Mouse (Mus musculus): ENCODE data around the gene Lamtor2. TPM values are rescaled to one million over a fixed set of nuclear protein-coding genes. Genes with fewer than 3 reads are reported as not detected.

Gene Lamtor2
- total RNA-seq, 2 experiments from 2014 or later = 90.8 to 95.9 TPM

- DNase-seq (ENCODE audit: low spot score) = no peak
Measured at GRCm38 (mm10) chr3:88569093-88569492, 16.2 kb upstream of the Lamtor2 start.

GRCm38 (mm10) chr3:88568615-88569014 lies 15.7 kb upstream of the Lamtor2 start:
- no peak for DNase-seq (ENCODE audit: low spot score)

GRCm38 (mm10) chr3:88567892-88568291 lies 15.0 kb upstream of the Lamtor2 start:
- peak; percentile 24 for DNase-seq (ENCODE audit: low spot score)

- peak; percentile 16 for DNase-seq (ENCODE audit: low spot score)
Measured at GRCm38 (mm10) chr3:88566536-88567061, 13.7 kb upstream of the Lamtor2 start.

GRCm38 (mm10) chr3:88566116-88566515 lies 13.2 kb upstream of the Lamtor2 start:
- peak; percentile 41 for DNase-seq (ENCODE audit: low spot score)

- DNase-seq (ENCODE audit: low spot score) = peak; percentile 39
Measured at GRCm38 (mm10) chr3:88563966-88564365, 11.1 kb upstream of the Lamtor2 start.

- no peak for DNase-seq (ENCODE audit: low spot score)
Measured at GRCm38 (mm10) chr3:88563442-88563841, 10.6 kb upstream of the Lamtor2 start.

GRCm38 (mm10) chr3:88561989-88562388 lies 9.1 kb upstream of the Lamtor2 start:
- no peak for DNase-seq (ENCODE audit: low spot score)

GRCm38 (mm10) chr3:88559596-88559995 lies 6.7 kb upstream of the Lamtor2 start:
- DNase-seq (ENCODE audit: low spot score) = no peak

GRCm38 (mm10) chr3:88556616-88557015 lies 3.7 kb upstream of the Lamtor2 start:
- DNase-seq (ENCODE audit: low spot score) = no peak

- DNase-seq (ENCODE audit: low spot score) = no peak
Measured at GRCm38 (mm10) chr3:88555731-88556130, 2.9 kb upstream of the Lamtor2 start.

- DNase-seq (ENCODE audit: low spot score) = no peak
Measured at GRCm38 (mm10) chr3:88555069-88555605, 2.3 kb upstream of the Lamtor2 start.

GRCm38 (mm10) chr3:88553880-88554586 lies 1.2 kb upstream of the Lamtor2 start:
- DNase-seq (ENCODE audit: low spot score) = peak; percentile 40

- peak; percentile 93 for DNase-seq (ENCODE audit: low spot score)
Measured at GRCm38 (mm10) chr3:88553525-88553879, 628 bp upstream of the Lamtor2 start, which contains the start of gene Ubqln4. Gene Ubqln4, plus strand, starts transcription at chr3:88553758.

- no peak for DNase-seq (ENCODE audit: low spot score)
Measured at GRCm38 (mm10) chr3:88552082-88552645, 710 bp downstream of the Lamtor2 start.

GRCm38 (mm10) chr3:88551586-88551985 lies 1.3 kb downstream of the Lamtor2 start:
- DNase-seq (ENCODE audit: low spot score) = no peak

GRCm38 (mm10) chr3:88548180-88548917 lies 4.5 kb downstream of the Lamtor2 start, which contains the start of gene Rab25:
Gene Rab25, minus strand, starts transcription at chr3:88548300.
- no peak for DNase-seq (ENCODE audit: low spot score)

GRCm38 (mm10) chr3:88546674-88547418 lies 6.0 kb downstream of the Lamtor2 start:
- no peak for DNase-seq (ENCODE audit: low spot score)

GRCm38 (mm10) chr3:88544955-88545591 lies 7.8 kb downstream of the Lamtor2 start:
- no peak for DNase-seq (ENCODE audit: low spot score)

- DNase-seq (ENCODE audit: low spot score) = no peak
Measured at GRCm38 (mm10) chr3:88544514-88544913, 8.4 kb downstream of the Lamtor2 start.

All from gastrocnemius, adult 18-20 months (tissue).